Mouse (Mus musculus): ENCODE results near the gene Prcc. TPM values are rescaled to one million over a fixed set of nuclear protein-coding genes. Genes with fewer than 3 reads are reported as not detected.
"Not testable (repeated sequence)": the region's sequence is repeated elsewhere in the genome, so short reads cannot be mapped to it uniquely, and the experiment has no call there.

Gene Prcc
- polyA plus RNA-seq, 1 experiment from 2014 or later, result 17.3 TPM

DNA sequence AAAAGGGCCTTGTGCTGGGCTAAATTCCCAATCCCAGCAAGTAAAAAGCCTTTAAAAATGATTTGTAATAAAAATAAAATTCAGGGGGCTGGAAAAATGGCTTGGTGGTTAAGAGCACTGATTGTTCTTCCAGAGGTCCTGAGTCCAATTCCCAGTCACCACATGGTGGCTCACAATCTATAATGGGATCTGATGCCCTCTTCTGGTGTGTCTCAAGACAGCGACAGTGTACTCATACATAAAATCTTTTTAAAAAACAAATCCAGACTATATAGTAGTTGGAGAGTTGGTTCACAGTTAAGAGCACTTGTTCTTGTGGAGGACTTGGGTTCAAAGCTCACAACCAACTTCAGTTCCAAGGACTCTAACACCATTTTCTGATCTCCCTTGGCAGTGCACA lies 31.6 kb upstream of the Prcc start:
- H3K4me3 ChIP-seq, result no peak overlapping the region; the same call in 1 of the 2 replicates
- H3K4me1 ChIP-seq, result peaks cover 31% of the 10 kb centered on the region
- no peaks in the 10 kb centered on the region for H3K27me3 ChIP-seq (ENCODE audit: poor library complexity, severe bottlenecking)
- no peak for DNase-seq (ENCODE audit: extremely low spot score, low spot score)
- H3K27ac ChIP-seq, result no peak overlapping the region
- 92% methylated on average over 1 of the region's 1 CpGs for WGBS
- peaks cover 63% of the 10 kb centered on the region for H3K36me3 ChIP-seq (replicated peaks)
- no peaks in the 10 kb centered on the region for H3K9me3 ChIP-seq

DNA sequence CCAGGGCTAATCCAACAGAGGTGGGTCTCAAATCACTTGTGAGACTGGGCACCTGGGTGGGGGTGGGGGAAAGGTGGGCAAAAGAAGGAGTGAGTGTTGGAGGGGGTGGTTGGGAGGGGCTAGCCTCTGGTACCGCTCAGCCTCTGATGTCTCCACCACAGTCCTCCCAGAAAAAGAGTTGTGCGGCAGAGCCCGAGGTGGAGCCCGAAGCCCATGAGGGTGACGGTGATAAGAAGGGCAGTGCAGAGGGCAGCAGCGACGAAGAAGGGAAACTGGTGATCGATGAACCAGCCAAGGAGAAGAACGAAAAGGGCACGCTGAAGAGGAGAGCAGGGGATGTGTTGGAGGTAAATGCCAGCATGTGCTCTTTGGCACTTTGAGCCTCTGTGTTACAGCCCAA lies 28.5 kb upstream of the Prcc start:
- no peaks in the 10 kb centered on the region for H3K27me3 ChIP-seq (ENCODE audit: poor library complexity, severe bottlenecking)
- H3K4me3 ChIP-seq, result no peak overlapping the region
- no peak for DNase-seq (ENCODE audit: extremely low spot score, low spot score)
- H3K36me3 ChIP-seq (replicated peaks), result peaks cover 54% of the 10 kb centered on the region
- peaks cover 45% of the 10 kb centered on the region for H3K4me1 ChIP-seq
- WGBS, result 97% methylated on average over 10 of the region's 10 CpGs
- H3K9me3 ChIP-seq, result no peaks in the 10 kb centered on the region
- no peak overlapping the region for H3K27ac ChIP-seq

DNA sequence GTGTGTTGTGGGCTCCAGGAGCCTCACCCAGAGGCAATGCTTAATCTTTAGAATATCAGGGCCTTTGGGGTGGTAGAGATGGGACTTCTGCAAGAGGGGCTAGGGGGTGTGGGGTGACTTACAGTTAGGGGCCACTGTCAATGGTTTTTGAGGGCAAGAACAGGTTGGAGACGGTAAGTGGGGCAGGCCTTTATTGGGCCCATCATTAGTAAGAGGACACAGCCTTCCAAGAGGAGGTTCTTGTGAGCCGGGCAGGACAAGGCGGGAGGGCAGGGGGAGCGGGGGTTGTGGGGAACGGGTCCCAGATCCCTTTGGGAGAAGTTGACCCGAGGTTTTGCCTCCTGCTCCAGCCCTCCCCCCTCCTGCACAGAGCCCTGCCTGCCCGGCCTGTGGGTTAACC lies 28.1 kb upstream of the Prcc start:
- no peak for DNase-seq (ENCODE audit: extremely low spot score, low spot score)
- WGBS, result 80% methylated on average over 7 of the region's 7 CpGs
- Histone ChIP-seq H3K27ac (no peak overlapping the region), H3K4me1 (peaks cover 47% of the 10 kb centered on the region), H3K9me3 (no peaks in the 10 kb centered on the region), H3K27me3 (ENCODE audit: poor library complexity, severe bottlenecking) (no peaks in the 10 kb centered on the region), H3K36me3 (replicated peaks) (peaks cover 54% of the 10 kb centered on the region), H3K4me3 (no peak overlapping the region)

DNA sequence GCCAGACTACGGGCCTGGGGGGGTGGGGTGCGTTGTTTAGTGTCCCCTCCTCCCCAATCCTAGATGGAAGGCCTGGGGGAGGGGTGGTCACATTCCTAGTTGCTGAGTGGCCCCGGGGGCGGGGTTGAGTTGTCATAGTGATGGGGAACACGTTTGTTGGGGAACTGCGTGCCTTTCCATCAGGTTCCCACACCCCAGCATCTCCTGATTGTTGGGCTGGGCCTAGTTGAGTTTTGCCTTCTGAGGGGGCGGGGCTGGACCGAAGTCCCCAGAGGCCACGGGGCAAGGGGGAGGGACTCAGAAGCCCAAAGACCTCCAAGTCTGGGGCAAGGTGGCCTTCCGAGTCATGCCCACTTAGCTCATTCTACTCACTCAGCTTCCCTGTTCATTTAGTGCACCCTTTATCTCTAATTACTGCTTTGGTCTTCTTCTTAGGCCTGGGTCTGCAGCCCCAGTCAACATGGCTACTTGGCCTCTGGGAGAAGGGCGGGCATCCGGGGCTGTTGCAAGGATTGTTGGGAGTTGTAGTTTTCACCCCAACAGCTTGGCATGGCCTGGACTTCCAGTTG lies 25.2 kb upstream of the Prcc start:
- peak; percentile 89 for DNase-seq (ENCODE audit: extremely low spot score, low spot score)
- 3% methylated on average over 12 of the region's 12 CpGs for WGBS
- peak overlapping the region; percentile 98 for H3K4me3 ChIP-seq
- peak overlapping the region; percentile 98 for H3K27ac ChIP-seq
- no peaks in the 10 kb centered on the region for H3K9me3 ChIP-seq
- peaks cover 33% of the 10 kb centered on the region for H3K36me3 ChIP-seq (replicated peaks)
- H3K27me3 ChIP-seq (ENCODE audit: poor library complexity, severe bottlenecking), result no peaks in the 10 kb centered on the region
- peaks cover 61% of the 10 kb centered on the region for H3K4me1 ChIP-seq

DNA sequence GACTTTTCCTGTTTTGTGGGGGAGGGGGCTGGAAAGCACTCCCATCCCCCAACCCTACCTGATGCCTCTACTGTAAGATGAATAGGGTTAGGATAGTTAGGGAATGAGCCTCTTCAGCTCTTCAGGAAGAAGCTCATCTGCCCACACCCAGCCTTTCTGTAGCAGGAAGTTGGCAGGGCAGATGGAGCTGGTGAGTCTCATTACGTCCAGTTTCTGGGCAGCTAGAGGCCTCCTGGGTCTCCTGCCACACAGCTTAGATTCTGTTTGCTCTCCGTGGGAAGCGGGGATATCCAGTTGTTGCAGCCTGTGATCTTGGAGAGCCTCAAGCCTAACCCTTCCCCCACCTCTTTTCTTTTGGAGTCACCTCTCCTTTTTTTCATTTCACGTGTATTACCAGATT lies 24.5 kb upstream of the Prcc start:
- H3K27ac ChIP-seq, result peak overlapping the region; percentile 98
- H3K4me3 ChIP-seq, result peak overlapping the region; percentile 98
- peaks cover 25% of the 10 kb centered on the region for H3K36me3 ChIP-seq (replicated peaks)
- WGBS, result 3% methylated on average over 4 of the region's 4 CpGs
- H3K4me1 ChIP-seq, result peaks cover 61% of the 10 kb centered on the region
- no peak for DNase-seq (ENCODE audit: extremely low spot score, low spot score)
- no peaks in the 10 kb centered on the region for H3K9me3 ChIP-seq
- no peaks in the 10 kb centered on the region for H3K27me3 ChIP-seq (ENCODE audit: poor library complexity, severe bottlenecking)

DNA sequence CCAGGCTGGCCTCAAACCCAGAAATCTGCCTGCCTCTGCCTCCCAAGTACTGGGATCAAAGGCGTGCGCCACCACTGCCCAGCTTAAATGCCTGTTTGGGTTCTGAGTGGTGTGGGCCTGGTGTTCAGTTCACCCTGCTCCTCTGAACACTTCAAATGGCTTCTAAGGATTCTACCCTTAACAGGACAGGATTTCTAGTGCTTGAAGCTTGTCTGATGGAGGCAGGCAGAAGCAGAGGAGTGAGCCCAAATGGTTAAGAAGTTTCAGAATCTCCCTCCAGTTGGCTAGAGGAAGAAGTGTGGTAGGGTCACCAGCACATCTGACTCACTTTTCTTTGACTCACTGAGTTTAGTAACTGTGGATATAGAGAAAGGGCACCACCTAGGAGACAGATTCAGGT lies 24.0 kb upstream of the Prcc start:
- peaks cover 61% of the 10 kb centered on the region for H3K4me1 ChIP-seq
- H3K36me3 ChIP-seq (replicated peaks), result peaks cover 20% of the 10 kb centered on the region
- no peaks in the 10 kb centered on the region for H3K27me3 ChIP-seq (ENCODE audit: poor library complexity, severe bottlenecking)
- DNase-seq (ENCODE audit: extremely low spot score, low spot score), result no peak
- peak overlapping the region; percentile 98 for H3K4me3 ChIP-seq
- peak overlapping the region; percentile 98 for H3K27ac ChIP-seq
- H3K9me3 ChIP-seq, result no peaks in the 10 kb centered on the region
- 87% methylated on average over 2 of the region's 2 CpGs for WGBS

DNA sequence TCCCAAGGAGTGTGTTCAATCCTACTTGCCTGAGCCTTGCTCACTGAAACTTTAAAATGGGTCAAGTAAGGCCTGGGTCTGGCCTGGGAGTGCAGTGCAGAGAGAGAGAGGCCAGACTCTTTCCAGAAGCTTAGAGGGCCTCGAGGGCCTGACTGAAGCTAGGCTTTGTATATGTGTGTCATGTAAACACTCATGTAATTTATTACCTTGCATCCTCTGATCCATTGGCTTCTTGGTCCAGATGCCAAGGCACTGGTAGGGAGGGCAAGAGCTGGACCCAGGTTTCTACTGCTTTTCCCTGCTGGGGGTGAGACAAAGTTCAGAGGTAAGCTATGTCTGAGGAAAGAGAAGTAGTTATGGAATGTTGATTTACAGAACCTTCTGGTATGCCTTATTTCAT lies 22.5 kb upstream of the Prcc start:
- Histone ChIP-seq H3K36me3 (replicated peaks) (peaks cover 5% of the 10 kb centered on the region), H3K4me1 (peaks cover 62% of the 10 kb centered on the region), H3K27me3 (ENCODE audit: poor library complexity, severe bottlenecking) (no peaks in the 10 kb centered on the region), H3K4me3 (peak overlapping the region; percentile 98), H3K9me3 (no peaks in the 10 kb centered on the region), H3K27ac (peak overlapping the region; percentile 98)
- WGBS, result 10% methylated on average over 1 of the region's 1 CpGs
- DNase-seq (ENCODE audit: extremely low spot score, low spot score), result no peak

DNA sequence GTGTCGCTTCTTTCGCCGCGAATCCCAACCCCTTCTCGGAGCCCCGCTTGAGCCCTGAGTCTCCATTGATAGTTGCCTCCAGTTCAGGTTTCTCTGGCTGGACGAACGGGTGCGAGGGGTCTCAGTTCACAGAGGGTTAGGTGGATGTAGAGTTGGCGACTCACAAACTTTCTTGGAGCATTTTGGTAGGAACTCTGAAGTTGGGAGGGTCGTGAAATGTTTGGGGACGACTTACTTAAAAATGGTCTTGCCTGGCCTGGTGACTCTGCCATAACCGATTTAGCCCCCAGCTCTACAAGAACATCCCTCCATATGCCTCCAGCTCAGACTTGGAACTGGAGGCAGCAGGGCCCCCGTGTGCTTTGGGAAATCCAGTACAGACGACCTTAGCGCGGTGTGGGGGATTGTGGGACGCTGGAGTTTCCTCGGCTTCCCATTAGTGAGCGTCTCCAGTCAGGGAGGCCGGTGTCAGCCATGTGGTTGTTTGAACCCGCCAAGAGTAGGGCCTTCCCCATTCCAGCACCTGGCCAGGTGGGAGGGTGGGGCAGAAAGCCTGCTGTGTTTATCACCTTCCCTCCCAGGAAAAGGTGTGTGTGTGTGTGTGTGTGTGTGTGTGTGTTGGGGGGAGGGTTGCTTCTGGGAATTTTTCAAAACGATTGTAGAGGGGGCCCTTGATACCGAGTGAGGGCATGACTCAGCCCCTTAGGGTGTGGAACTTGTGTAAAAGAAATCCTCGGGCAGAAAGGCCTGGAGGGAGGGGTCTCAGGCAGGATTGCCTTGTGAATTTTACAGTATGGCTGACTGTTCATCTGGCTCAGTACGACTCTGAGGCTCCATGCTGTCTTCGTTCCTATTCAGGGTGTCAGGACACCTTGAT lies 21.8 kb upstream of the Prcc start:
- DNase-seq (ENCODE audit: extremely low spot score, low spot score), result peak; percentile 52
- Histone ChIP-seq H3K4me3 (peak overlapping the region; percentile 98), H3K27ac (peak overlapping the region; percentile 98), H3K27me3 (ENCODE audit: poor library complexity, severe bottlenecking) (no peaks in the 10 kb centered on the region), H3K4me1 (peaks cover 57% of the 10 kb centered on the region), H3K36me3 (replicated peaks) (no peaks in the 10 kb centered on the region; the same call in none of the 2 replicates), H3K9me3 (no peaks in the 10 kb centered on the region)
- WGBS, result under 1% methylated on average over 27 of the region's 27 CpGs

DNA sequence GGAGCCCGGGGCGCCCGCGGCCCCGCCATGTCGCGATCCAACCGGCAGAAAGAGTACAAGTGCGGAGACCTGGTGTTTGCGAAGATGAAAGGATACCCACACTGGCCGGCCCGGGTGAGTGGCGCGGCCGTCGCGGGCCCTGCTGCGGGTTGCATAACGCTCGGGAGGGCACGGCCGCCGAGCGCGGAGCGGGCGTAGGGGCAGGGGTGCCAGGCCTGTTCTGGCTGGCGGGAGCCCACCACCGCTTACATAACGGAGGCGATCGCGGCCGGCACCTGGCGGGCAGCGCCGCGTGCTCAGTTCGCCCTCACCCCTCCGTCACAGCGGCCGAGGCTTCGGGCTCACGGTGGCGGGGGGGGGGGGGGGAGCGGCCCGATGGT lies 21.2 kb upstream of the Prcc start:
- Histone ChIP-seq H3K9me3 (no peaks in the 10 kb centered on the region), H3K4me1 (peaks cover 51% of the 10 kb centered on the region), H3K27ac (peak overlapping the region; percentile 98), H3K36me3 (replicated peaks) (no peaks in the 10 kb centered on the region; the same call in 1 of the 2 replicates), H3K4me3 (peak overlapping the region; percentile 98), H3K27me3 (ENCODE audit: poor library complexity, severe bottlenecking) (no peaks in the 10 kb centered on the region)
- DNase-seq (ENCODE audit: extremely low spot score, low spot score), result no peak
- WGBS, result 0% methylated on average over 40 of the region's 47 CpGs

DNA sequence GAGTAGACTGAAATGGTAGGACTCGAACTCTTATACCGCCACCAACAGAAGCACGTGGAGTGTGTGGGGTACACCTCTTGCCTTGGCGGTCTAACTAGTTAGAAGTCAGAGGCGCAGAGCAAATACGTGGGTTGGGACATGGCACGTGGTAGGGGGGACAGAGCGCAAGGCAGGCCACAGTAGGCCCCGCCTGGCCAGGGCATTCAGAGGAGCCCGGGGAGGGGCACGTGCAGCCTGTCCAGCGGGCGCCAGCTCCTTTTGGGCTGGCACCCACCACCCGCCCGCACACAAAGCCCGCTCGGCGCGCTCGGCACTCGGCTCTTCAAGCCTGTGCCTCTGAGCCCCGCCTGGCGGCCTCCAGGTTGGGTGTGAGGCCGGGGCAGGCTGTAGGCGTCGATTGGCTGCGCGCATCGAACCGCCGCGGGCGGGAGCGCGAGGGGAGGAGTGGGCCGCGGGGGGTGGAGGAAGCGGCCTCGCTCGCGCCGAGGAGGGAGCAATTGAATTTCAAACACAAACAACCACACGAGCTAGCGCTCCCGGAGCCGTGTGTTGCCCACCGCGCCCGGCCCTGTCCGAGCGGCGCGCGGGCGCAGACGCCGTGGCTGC lies 20.6 kb upstream of the Prcc start, which contains the start of gene Hdgf:
TSS of gene Hdgf (plus strand) at position 442 of the 606 bp plus-strand sequence.
- 1% methylated on average over 57 of the region's 57 CpGs for WGBS

DNA sequence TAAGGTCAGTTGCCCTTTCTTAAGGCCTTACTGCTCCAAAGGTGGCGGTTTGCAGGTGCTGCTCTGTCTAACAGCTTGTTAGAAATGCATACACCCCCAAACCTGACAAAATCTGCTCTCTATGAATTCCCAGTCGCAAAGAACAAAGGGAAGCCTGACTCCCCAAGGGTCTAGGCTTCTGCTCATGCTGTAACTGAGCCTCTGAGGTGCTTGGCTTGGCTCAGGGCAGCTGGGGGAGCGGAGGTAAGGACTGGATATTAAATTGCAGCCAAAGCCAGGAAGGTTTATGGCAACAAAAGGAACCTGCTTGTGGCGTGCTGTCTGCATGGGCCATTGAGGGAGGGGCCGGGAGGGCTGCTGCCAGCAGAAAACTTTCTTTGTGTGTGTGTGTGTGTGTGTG lies 18.4 kb upstream of the Prcc start:
- DNase-seq (ENCODE audit: extremely low spot score, low spot score), result no peak
- 54% methylated on average over 5 of the region's 5 CpGs for WGBS
- no peaks in the 10 kb centered on the region; the same call in 1 of the 2 replicates for H3K36me3 ChIP-seq (replicated peaks)

More for the DNA sequence above, 20.6 kb upstream of the Prcc start, which contains the start of gene Hdgf:
- peaks cover 45% of the 10 kb centered on the region for H3K4me1 ChIP-seq
- no peaks in the 10 kb centered on the region for H3K27me3 ChIP-seq (ENCODE audit: poor library complexity, severe bottlenecking)
- H3K4me3 ChIP-seq, result peak within 1 kb of the TSS; percentile 98
- DNase-seq (ENCODE audit: extremely low spot score, low spot score), result peak; percentile 96
- peak within 1 kb of the TSS; percentile 98 for H3K27ac ChIP-seq
- H3K36me3 ChIP-seq (replicated peaks), result no peaks in the 10 kb centered on the region; the same call in 1 of the 2 replicates
- H3K9me3 ChIP-seq, result no peaks in the 10 kb centered on the region

DNA sequence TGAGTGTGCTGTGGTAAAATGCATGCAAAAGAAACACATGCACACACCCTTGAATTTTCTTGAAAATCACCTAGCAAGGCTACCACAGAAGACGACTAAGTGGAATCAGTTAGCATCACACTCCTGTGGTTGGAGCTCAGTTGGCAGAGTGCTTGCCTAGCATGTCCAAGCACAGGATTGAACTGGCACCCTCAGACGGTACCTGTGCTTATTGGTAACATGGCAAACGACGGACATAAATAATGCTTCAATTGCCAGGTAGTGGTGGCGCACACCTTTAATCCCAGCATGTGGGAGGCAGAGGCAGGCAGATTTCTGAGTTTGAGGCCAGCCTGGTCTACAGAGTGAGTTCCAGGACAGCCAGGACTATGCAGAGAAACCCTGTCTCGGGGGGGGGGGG lies 16.6 kb upstream of the Prcc start:
- DNase-seq (ENCODE audit: extremely low spot score, low spot score); H3K4me1 ChIP-seq: not testable (repeated sequence)

More for the DNA sequence above, 18.4 kb upstream of the Prcc start:
- Histone ChIP-seq H3K27ac (peak overlapping the region; percentile 72), H3K4me3 (no peak overlapping the region), H3K27me3 (ENCODE audit: poor library complexity, severe bottlenecking) (no peaks in the 10 kb centered on the region), H3K4me1 (peaks cover 23% of the 10 kb centered on the region), H3K9me3 (no peaks in the 10 kb centered on the region)

More for the DNA sequence above, 16.6 kb upstream of the Prcc start:
- not testable (repeated sequence) for H3K27ac ChIP-seq; H3K9me3 ChIP-seq; H3K36me3 ChIP-seq (replicated peaks); H3K4me3 ChIP-seq; H3K27me3 ChIP-seq (ENCODE audit: poor library complexity, severe bottlenecking)
- 80% methylated on average over 6 of the region's 6 CpGs for WGBS

Data from forebrain, embryonic 10.5 days (tissue).